Mouse (Mus musculus) cortical plate, adult 2 months (tissue): Measurements from ENCODE around the gene Id3. TPM values are rescaled to one million over a fixed set of nuclear protein-coding genes. Genes with fewer than 3 reads are reported as not detected.

Source experiments
- H3K27ac ChIP-seq: fragments of 200-500 bp; 2 replicates; pipeline ENCODE4 v1.5.1; 2012; ENCODE audit warnings: low read length, control low read depth, inconsistent platforms; ENCODE audit not compliant: insufficient read depth
- H3K4me1 ChIP-seq: fragments of 200-500 bp; 2 replicates; pipeline ENCODE4 v1.6.1; 2011; ENCODE audit warnings: low read length; ENCODE audit not compliant: control insufficient read depth, insufficient read depth
- H3K4me3 ChIP-seq: fragments of 200-500 bp; 2 replicates; pipeline ENCODE4 v1.5.1; 2011; ENCODE audit warnings: mild to moderate bottlenecking, low read length, control low read depth; ENCODE audit not compliant: insufficient read depth
- CTCF ChIP-seq: fragments of 200-500 bp; IDR thresholded peaks from 2 replicates; pipeline ENCODE4 v1.5.1; 2011; ENCODE audit warnings: mild to moderate bottlenecking, control low read depth, low read length; ENCODE audit not compliant: insufficient read depth; ENCODE audit errors: extremely low read depth
- POLR2A ChIP-seq: fragments of 200-500 bp; IDR thresholded peaks from 2 replicates; pipeline ENCODE4 v1.6.1; 2011; ENCODE audit warnings: mild to moderate bottlenecking, low read length, control low read depth; ENCODE audit not compliant: insufficient read depth; ENCODE audit errors: extremely low read depth
- polyA plus RNA-seq: library from polyadenylated mRNA; depleted of rRNA; stranded (reverse); fragments of >200 nt; gene quantifications from 2 replicates; pipeline ENCODE4 v1.2.3, GENCODE M21; 2012

The Id3 gene
- polyA plus RNA-seq, 1 experiment, result 82.9 TPM

DNA sequence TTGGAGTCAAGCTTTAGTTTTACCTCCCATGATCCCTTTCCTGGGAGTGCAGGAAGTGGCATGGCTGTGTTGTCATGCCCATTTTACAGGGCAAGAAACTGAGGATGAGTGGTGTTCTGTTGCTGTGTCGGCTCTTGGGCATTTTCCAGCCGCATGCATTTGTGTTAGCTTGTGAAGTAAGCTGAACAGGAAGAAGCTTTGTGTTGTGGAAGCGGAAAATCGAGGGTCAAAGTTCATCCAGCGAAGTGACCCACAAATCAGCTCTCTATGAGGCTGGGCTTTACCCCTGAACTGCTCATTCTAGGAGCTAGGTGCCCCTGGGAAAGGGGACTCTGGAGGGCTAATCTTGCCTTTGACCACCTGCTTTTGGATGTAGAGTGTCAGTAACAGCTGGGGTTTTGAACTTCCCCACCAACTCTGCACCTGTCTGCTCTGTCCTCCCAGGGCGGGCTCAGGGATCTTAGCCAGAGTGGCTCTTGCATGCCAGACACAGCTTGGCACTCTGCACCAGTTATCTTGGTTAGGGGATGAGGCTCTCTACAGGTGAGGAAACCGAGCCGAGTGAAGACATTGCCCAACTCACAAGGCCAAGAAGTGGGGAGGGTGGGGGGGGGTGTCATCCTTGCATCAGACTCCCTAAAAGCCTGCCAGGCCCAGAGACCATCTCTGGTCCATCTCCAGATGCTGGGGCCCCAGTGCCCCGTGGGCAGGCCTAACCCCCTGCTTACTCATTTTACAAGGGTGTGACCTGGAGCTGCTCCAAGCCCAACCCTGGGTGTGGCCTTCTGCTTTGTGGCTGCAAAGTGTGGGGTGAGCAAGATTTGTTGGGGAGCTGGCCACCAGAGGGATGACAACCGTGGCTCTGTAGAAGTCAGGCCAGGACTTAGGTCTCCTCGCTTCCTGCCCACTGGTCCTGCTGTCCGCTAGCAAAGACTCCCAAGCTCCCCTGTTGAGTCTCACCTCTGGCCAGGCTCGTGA is 31.2 kb downstream of the Id3 start:
- no peak overlapping the region for H3K27ac ChIP-seq
- H3K4me1 ChIP-seq, result no peaks in the 10 kb centered on the region
- no peak overlapping the region for H3K4me3 ChIP-seq
- TF ChIP-seq CTCF, result no peak
- TF ChIP-seq POLR2A, result no peak

DNA sequence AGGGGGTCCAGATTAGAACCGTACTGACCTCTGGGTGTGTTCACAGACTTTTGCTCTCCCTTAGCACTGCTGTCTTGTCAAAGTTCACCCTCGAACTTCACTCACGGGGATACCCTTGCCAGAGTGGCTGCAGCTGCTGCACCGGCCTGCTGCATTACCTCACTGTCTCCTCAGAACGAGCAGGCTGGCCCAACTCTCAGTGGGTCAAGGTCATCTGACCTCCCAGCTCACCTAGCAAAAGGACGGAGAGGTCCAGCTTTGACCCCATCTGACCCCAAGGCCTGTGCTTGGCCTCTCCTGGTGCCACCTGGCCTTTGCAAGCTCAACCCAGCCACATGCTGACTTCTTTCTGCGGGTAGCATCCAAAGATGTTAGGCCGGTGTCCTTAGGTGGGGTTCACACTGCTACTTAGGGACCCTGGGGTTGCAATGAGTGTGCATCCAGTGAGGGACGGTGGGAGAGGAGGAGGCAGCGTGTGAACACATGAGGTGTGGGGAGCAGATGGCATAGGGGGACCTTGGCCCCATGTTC is 32.8 kb downstream of the Id3 start:
- no peak overlapping the region for H3K4me3 ChIP-seq
- no peaks in the 10 kb centered on the region for H3K4me1 ChIP-seq
- no peak for TF ChIP-seq POLR2A
- TF ChIP-seq CTCF, result no peak
- H3K27ac ChIP-seq, result no peak overlapping the region

DNA sequence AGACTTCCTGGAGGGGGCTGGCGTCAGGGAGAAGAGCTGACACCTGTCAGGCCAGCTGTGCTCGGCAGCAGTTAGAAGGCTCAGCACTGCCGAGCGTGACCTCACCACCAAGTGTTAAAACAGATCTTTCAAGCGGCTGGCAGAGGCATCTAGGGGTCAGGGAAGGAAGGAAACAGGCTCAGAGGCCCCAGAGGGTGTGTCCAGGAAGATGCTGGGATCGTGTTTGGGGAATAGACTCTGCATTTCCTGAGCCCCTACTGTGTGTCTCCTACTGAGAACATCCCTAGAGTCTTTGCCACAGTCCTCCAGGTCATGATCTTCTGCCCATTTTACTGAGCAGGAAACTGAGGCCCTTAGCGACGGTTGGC is 33.9 kb downstream of the Id3 start:
- TF ChIP-seq POLR2A (no peak), CTCF (no peak)
- Histone ChIP-seq H3K4me3 (no peak overlapping the region), H3K27ac (no peak overlapping the region), H3K4me1 (no peaks in the 10 kb centered on the region)

DNA sequence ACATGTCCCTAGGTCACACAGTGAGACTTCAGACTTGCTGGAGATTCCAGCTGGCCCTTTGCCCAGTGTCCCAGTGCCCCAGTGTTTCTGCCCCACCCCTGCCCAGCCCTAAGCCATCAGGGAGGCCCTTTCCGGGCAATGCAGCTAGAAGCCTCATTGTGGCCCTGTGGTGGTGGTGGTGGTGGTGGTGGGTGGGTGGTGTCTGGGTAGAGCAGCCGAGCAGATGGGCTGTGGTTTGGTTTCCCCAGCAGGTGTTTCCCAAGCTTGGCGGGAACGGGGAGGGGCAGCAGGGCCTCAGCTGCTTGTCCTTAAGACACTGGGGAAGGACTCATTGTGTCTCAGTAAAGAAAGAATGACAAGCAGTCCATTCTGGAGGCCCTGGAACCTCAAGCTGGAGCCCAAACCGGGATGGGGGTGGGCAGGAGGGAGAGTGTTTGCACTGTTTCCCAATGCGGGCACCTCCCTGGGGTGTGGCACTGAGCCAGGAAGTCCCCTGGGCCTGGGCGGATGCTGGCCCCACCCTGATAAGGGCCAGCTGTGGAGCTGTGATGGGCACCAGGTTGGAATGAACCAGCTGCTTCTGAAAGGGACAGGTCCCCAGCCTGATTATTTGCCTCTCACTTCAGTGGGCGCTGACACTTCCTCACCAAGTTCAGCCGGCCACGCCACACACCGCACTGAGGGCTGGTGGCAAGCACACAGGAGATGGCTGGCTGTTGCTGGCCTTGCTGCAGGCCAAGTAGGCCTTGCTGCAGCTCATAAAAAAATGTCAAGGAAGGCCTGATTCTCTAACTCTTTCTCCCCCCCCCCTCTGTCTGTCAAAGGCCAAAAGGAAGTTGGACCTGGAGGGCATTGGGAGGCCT is 34.5 kb downstream of the Id3 start:
- no peak overlapping the region for H3K27ac ChIP-seq
- H3K4me1 ChIP-seq, result no peaks in the 10 kb centered on the region
- TF ChIP-seq POLR2A (no peak), CTCF (no peak)
- H3K4me3 ChIP-seq, result no peak overlapping the region

DNA sequence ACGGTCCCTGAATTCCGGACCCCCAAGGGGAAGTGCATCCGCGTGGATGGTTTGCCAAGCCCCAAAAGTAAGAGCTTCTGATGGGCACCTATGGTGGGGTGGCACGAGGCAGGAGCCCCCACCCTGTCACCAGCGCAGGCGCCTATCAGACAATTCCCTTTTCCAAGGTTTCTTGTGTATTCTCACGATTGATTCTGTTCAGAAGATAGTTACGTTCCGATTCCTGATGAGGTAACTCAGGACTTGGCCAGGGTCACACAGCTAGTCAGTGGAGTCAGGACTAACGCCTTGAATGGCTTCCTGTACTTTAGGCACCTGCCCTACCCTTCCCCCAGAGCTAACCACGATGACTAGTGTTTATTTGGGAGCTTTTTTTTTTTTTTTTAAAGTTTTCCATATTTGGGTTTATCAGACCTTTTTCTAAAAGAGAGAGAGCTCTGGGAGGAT is 35.2 kb downstream of the Id3 start:
- H3K27ac ChIP-seq, result no peak overlapping the region
- H3K4me1 ChIP-seq, result no peaks in the 10 kb centered on the region
- TF ChIP-seq CTCF (no peak), POLR2A (no peak)
- no peak overlapping the region for H3K4me3 ChIP-seq

DNA sequence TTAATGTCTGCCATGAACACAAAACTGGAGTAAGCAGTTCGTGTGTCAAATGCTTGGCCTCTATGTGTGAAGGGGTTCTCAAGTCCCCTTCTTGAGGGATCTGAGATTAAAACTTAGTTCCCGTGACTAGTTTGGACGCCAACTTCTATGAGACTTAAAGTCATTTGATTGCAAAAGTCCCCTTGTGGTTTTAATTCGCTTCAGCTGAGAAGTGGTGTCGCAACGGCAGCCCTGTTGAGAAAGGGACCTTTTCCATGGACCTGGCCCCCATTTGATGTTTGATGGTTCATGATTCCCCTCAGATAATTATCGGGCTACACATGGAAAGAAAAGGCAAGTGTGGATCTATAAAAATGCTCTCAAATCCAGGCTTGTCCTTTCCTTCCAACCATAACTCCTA is 36.2 kb downstream of the Id3 start:
- no peak for TF ChIP-seq POLR2A
- TF ChIP-seq CTCF, result no peak

DNA sequence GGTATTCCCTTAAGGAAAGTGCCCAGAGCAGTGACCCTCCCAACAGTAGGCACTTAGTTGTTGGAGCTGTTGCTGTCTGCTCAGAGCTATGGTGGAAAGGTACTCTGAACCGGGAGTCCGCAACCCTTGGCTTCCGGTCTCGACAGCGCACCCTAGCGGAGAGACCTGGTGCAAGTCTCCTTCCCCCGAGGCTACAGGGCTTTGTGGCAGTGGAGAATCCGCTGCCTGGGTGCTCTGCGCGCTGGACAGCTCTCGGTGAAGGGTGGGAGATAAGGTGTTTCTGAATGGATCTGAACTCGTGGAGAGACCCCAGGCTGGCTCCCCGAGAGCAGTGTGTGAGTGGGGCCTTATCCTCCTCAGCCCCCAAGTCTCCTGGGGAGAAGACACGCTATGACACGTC is 36.7 kb downstream of the Id3 start:
- no peak overlapping the region for H3K27ac ChIP-seq
- TF ChIP-seq POLR2A, result no peak
- TF ChIP-seq CTCF, result peak; percentile 59
- peak overlapping the region; percentile 37 for H3K4me3 ChIP-seq
- H3K4me1 ChIP-seq, result no peaks in the 10 kb centered on the region

More for the DNA sequence above, 36.2 kb downstream of the Id3 start:
- H3K4me3 ChIP-seq, result no peak overlapping the region; the same call in 1 of the 2 replicates
- H3K27ac ChIP-seq, result no peak overlapping the region
- no peaks in the 10 kb centered on the region for H3K4me1 ChIP-seq

DNA sequence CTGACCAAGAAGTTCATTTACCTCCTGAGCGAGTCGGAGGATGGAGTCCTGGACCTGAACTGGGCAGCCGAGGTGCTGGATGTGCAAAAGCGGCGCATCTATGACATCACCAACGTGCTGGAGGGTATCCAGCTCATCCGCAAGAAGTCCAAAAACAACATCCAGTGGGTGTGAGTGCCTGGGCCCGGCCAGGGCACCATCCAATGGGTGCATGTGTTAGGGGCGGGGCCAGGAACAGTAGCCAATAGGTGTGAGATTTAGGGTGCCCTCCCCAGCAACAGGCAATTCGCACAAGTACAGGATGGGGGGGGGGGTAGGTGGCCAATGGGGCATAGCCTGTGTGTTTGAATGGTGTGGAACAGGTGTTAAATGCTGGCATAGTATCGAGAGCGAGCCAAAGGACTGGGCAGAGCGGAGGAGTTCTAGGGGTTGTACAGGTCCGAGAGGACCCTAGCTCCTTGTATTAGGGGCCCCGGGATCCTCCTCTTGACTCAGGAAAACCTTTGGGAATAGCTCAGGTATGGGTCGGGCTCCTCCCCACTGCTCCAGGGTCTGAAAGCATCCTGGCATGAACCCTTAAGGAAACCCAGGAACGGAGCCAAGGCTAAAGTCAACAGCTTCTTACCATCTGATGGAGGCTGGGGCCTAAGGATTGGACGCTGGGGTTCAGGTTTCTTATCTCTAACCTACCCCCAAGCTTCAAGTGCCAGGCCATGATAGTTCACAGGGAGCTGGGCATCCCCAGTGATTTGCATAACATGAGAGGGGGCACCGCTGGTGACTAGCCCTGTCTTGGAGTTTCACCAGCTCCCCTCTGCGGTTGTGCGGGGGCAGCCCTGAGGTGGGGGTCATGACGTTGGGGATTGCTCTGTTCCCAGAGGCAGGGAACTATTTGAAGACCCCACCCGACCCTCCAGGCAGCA is 37.4 kb downstream of the Id3 start:
- no peaks in the 10 kb centered on the region for H3K4me1 ChIP-seq
- peak overlapping the region; percentile 37 for H3K4me3 ChIP-seq
- H3K27ac ChIP-seq, result no peak overlapping the region
- TF ChIP-seq POLR2A, result peak; percentile 29; the same call in 1 of the 2 replicates
- TF ChIP-seq CTCF, result no peak
